Mouse (Mus musculus) liver, adult 2 months (tissue): ENCODE results near the gene Asb18. TPM values are rescaled to one million over a fixed set of nuclear protein-coding genes. Genes with fewer than 3 reads are reported as not detected.

Experiments
- DNase-seq: peaks from one replicate; pipeline ENCODE4 v3.0.0-alpha.2; 2011; ENCODE audit warnings: low read depth, low spot score; ENCODE audit errors: extremely low read depth
- H3K27ac ChIP-seq: fragments of 200-500 bp; replicated peaks from 2 replicates; pipeline ENCODE4 v1.5.1; 2012; ENCODE audit warnings: low read depth, mild to moderate bottlenecking, control low read depth, inconsistent platforms, low read length; ENCODE audit not compliant: insufficient read depth
- H3K27me3 ChIP-seq: fragments of 200-500 bp; 2 replicates; pipeline ENCODE4 v1.6.1; 2012; ENCODE audit warnings: mild to moderate bottlenecking, moderate library complexity, low read length, inconsistent platforms; ENCODE audit not compliant: control insufficient read depth, insufficient read depth
- H3K36me3 ChIP-seq: fragments of 200-500 bp; 2 replicates; pipeline ENCODE4 v1.6.1; 2012; ENCODE audit warnings: low read length, inconsistent platforms; ENCODE audit not compliant: control insufficient read depth, insufficient read depth
- H3K4me1 ChIP-seq: fragments of 200-500 bp; 2 replicates; pipeline ENCODE4 v1.6.1; 2011; ENCODE audit warnings: low read length; ENCODE audit not compliant: control insufficient read depth, insufficient read depth
- H3K4me3 ChIP-seq: fragments of 200-500 bp; 2 replicates; pipeline ENCODE4 v1.5.1; 2011; ENCODE audit warnings: low read depth, mild to moderate bottlenecking, control low read depth, low read length, moderate library complexity; ENCODE audit not compliant: insufficient read depth
- H3K79me2 ChIP-seq: fragments of 200-500 bp; 2 replicates; pipeline ENCODE4 v1.6.1; 2012; ENCODE audit warnings: inconsistent platforms, mild to moderate bottlenecking, low read length, moderate library complexity; ENCODE audit not compliant: control insufficient read depth, insufficient read depth
- H3K9ac ChIP-seq: fragments of 200-500 bp; 2 replicates; pipeline ENCODE4 v1.6.1; 2012; ENCODE audit warnings: low read depth, mild to moderate bottlenecking, control low read depth, inconsistent platforms, low read length
- CTCF ChIP-seq: fragments of 200-500 bp; IDR thresholded peaks from 2 replicates; pipeline ENCODE4 v1.5.1; 2011; ENCODE audit warnings: low read depth, low read length, control low read depth
- POLR2A ChIP-seq: fragments of 200-500 bp; IDR thresholded peaks from 2 replicates; pipeline ENCODE4 v1.6.1; 2011; ENCODE audit warnings: low read length, control low read depth; ENCODE audit not compliant: insufficient read depth; ENCODE audit errors: extremely low read depth
- WGBS: fragments of 180-500 bp; shearing (Covaris S2); methylation state at CpG from one replicate; pipeline ENCODE4 v1.1.7; 2018; 5-methylcytosine and 5-hydroxymethylcytosine counted together
- polyA plus RNA-seq: library from polyadenylated mRNA; depleted of rRNA; stranded (reverse); fragments of >200 nt; gene quantifications from 2 replicates; pipeline ENCODE4 v1.2.3, GENCODE M21; 2012
- total RNA-seq: library from RNA; depleted of rRNA; stranded (reverse); fragments of >200 nt; gene quantifications from 2 replicates; pipeline ENCODE4 v1.2.3, GENCODE M21; 2014

Gene Asb18
- total and polyA plus RNA-seq, 2 experiments, result not detected

GRCm38 (mm10) chr1:89998696-89999095 lies 15.8 kb downstream of the Asb18 start:
- TF ChIP-seq CTCF (no peak), POLR2A (no peak)
- 61% methylated on average over 2 of the region's 2 CpGs for WGBS
- Histone ChIP-seq H3K27ac (no peak overlapping the region), H3K4me3 (no peak overlapping the region), H3K36me3 (no peaks in the 10 kb centered on the region), H3K4me1 (no peaks in the 10 kb centered on the region), H3K27me3 (no peaks in the 10 kb centered on the region), H3K79me2 (no peaks in the 10 kb centered on the region), H3K9ac (no peak overlapping the region)
- DNase-seq, result no peak

DNA sequence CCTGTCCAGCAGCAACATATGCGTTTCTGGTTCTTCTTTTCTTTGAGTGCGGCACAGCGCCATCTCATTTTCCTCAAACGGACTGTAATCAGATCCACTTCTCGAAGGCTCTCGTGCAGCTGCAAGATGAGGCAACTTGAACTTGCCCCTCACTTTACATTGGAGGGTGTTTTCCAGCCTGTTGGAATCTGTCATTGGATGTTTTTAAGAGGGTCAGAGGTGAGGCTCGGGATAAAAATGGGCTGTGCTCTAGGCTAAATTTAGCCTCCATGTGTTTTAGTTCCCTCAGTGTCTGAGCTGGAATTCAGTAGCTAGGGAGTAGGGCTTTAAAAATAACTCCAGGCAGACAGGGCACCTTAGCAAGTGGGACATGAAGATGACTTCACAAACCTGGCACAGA lies 16.4 kb downstream of the Asb18 start:
- WGBS, result 59% methylated on average over 7 of the region's 7 CpGs
- H3K79me2 ChIP-seq, result no peaks in the 10 kb centered on the region

DNA sequence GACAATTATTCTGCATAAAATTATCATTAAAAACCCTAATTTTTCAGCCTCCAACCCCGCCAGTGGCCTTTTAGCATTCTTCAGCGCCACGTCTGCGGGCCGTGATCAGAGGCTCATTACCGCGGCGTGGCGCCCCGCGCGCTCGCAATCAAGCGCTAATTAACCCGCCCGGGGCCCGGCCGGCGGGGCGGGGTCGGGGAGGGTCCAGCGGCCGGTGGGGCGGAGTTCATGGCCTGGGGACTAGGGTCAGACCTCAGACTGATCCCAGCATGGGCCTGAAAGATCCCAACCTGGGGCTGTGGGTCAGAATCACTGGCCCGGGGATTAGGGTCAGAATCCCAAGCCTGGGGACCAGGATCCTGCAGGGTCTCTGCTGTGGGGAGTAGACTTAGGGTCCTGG lies 22.2 kb downstream of the Asb18 start:
- H3K36me3 ChIP-seq, result no peaks in the 10 kb centered on the region
- H3K9ac ChIP-seq, result no peak overlapping the region
- H3K4me3 ChIP-seq, result no peak overlapping the region
- H3K79me2 ChIP-seq, result no peaks in the 10 kb centered on the region
- DNase-seq, result no peak
- WGBS, result 4% methylated on average over 25 of the region's 25 CpGs
- no peak overlapping the region for H3K27ac ChIP-seq
- no peaks in the 10 kb centered on the region for H3K4me1 ChIP-seq
- TF ChIP-seq POLR2A (no peak), CTCF (no peak)
- H3K27me3 ChIP-seq, result peaks cover 5% of the 10 kb centered on the region; the same call in 1 of the 2 replicates

More for the DNA sequence above, 16.4 kb downstream of the Asb18 start:
- H3K4me3 ChIP-seq, result no peak overlapping the region
- H3K27me3 ChIP-seq, result peaks cover under 1% of the 10 kb centered on the region; the same call in 1 of the 2 replicates
- TF ChIP-seq CTCF (no peak), POLR2A (no peak)
- H3K27ac ChIP-seq, result no peak overlapping the region
- no peak overlapping the region for H3K9ac ChIP-seq
- H3K4me1 ChIP-seq, result no peaks in the 10 kb centered on the region
- H3K36me3 ChIP-seq, result no peaks in the 10 kb centered on the region
- DNase-seq, result no peak

DNA sequence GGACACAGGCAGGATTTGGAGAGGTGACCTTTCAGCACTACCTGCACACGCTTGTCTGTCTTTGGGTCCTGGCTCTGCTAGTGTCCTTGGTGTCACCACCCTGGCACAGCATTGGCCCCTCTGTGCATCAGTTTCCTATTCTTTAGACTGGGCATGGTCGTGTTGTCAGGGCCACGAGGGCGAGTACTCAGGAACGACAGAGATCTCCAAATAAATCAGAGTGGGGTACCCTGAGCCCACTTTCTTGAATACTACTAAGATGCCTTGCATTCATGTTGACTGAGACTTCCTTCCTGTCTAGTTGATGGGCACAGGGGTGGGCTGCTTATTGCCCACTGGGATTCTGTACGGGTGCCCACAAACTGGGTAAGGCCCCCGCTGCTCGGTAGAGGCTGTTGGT lies 37.2 kb downstream of the Asb18 start:
- TF ChIP-seq POLR2A (no peak), CTCF (no peak)
- WGBS, result 84% methylated on average over 8 of the region's 8 CpGs

DNA sequence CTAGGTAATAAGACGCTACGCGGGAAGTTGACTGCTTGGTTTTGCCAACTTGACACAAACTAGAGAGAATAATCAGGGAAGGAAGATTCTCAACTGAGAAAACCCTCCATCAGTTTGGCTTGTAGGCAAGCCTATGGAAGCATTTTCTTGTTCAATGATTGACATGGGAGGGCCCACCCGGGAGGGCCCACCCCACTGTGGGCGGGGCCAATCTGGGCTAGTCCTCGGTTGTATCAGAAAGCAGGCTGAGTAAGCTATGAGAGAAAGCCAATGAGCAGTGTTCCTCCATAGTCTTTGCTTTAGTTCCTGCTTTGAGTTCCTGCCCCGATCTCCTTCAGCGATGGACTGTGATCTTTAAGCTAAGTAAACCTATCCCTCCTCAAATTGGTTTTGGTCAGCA lies 38.1 kb downstream of the Asb18 start:
- DNase-seq, result no peak

More for the DNA sequence above, 37.2 kb downstream of the Asb18 start:
- no peak overlapping the region for H3K4me3 ChIP-seq
- no peak overlapping the region for H3K9ac ChIP-seq
- no peak overlapping the region for H3K27ac ChIP-seq
- no peaks in the 10 kb centered on the region for H3K27me3 ChIP-seq
- no peaks in the 10 kb centered on the region for H3K79me2 ChIP-seq
- no peaks in the 10 kb centered on the region for H3K36me3 ChIP-seq
- no peaks in the 10 kb centered on the region for H3K4me1 ChIP-seq
- no peak for DNase-seq

DNA sequence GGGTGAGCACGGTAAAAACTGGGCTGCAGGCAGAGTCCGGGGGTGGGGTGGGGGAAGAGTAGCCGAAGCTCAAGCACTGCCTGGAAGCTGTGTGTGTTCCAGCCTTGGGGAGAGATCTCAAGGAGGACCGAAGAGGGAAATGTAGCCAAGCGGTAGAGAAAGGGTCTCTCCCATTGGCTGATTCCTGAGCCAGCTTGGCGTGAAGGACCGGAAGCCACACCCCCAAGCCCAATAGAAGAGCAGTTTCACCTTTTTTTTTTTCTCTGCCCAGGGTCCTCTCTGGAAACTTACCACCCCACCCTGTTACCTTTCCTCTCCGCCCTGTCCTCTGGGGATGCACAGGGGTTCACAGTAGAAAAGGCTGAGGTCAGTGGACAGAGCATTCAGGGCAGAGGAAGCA lies 39.9 kb downstream of the Asb18 start:
- Histone ChIP-seq H3K36me3 (no peaks in the 10 kb centered on the region), H3K9ac (no peak overlapping the region), H3K27ac (no peak overlapping the region), H3K4me3 (no peak overlapping the region), H3K79me2 (no peaks in the 10 kb centered on the region), H3K27me3 (no peaks in the 10 kb centered on the region), H3K4me1 (no peaks in the 10 kb centered on the region)
- TF ChIP-seq CTCF (no peak), POLR2A (no peak)
- no peak for DNase-seq
- WGBS, result 74% methylated on average over 8 of the region's 8 CpGs

More for the DNA sequence above, 38.1 kb downstream of the Asb18 start:
- Histone ChIP-seq H3K79me2 (no peaks in the 10 kb centered on the region), H3K36me3 (no peaks in the 10 kb centered on the region), H3K4me1 (no peaks in the 10 kb centered on the region), H3K4me3 (no peak overlapping the region), H3K27me3 (no peaks in the 10 kb centered on the region), H3K27ac (no peak overlapping the region), H3K9ac (no peak overlapping the region)
- 70% methylated on average over 8 of the region's 8 CpGs for WGBS
- no peak for TF ChIP-seq CTCF
- no peak for TF ChIP-seq POLR2A
